Mouse (Mus musculus): ENCODE measurements around the gene Yars.

DNA sequence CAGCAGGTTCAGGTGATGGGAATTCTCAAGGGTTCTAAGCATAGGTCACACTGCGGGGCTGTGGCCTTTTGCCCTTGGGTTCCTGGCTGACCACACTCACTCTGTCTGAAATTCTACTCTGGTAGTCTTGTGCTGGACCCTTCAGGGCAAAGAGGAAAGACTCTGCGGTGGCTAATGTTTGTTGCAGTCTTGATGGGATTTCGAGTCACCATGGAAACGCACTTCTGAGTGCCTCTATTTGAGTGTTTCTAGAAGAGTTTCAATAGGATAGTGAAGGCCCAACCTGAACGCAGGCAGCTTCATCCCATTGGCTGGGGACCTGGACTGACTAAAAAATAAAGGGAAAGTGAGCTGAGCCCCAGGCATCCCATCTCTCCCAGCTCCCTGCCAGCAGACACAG lies 77.3 kb downstream of the Yars start:
- TF ChIP-seq CTCF (IDR thresholded peaks at IDR 0.05; ENCODE audit: extremely low read depth, insufficient read depth, low read length): no peak
- no peak for TF ChIP-seq POLR2A (IDR thresholded peaks at IDR 0.05; ENCODE audit: extremely low read depth, insufficient read depth, low read length)
